Mouse (Mus musculus) adrenal gland, postnatal 14 days (tissue): ENCODE measurements around the gene Ifitm7. TPM values are rescaled to one million over a fixed set of nuclear protein-coding genes. Genes with fewer than 3 reads are reported as not detected.
"Not testable (repeated sequence)": the region's sequence is repeated elsewhere in the genome, so short reads cannot be mapped to it uniquely, and the experiment has no call there.

Source experiments
- DNase-seq: peaks from one replicate; pipeline ENCODE4 v3.0.0; 2021; ENCODE audit warnings: mixed read lengths
- long read RNA-seq, 2 experiments: library from polyadenylated mRNA; stranded (forward); transcript quantifications; one replicate each; pipeline ENCODE4 v2.0.0; 2021
- total RNA-seq: library from RNA; stranded (reverse); gene quantifications from 2 replicates; pipeline ENCODE4 v1.2.3, GENCODE M21; 2021

The Ifitm7 gene
- 0.38 and 0.44 TPM in 2 replicates for total RNA-seq
- long read RNA-seq, experiment 1, partial matches to known transcripts, result 0 of 1 reads
- long read RNA-seq, experiment 1, other reads (novel, unspliced or antisense), result 0 of 1 reads
- long read RNA-seq, experiment 2, result 0 reads

DNA sequence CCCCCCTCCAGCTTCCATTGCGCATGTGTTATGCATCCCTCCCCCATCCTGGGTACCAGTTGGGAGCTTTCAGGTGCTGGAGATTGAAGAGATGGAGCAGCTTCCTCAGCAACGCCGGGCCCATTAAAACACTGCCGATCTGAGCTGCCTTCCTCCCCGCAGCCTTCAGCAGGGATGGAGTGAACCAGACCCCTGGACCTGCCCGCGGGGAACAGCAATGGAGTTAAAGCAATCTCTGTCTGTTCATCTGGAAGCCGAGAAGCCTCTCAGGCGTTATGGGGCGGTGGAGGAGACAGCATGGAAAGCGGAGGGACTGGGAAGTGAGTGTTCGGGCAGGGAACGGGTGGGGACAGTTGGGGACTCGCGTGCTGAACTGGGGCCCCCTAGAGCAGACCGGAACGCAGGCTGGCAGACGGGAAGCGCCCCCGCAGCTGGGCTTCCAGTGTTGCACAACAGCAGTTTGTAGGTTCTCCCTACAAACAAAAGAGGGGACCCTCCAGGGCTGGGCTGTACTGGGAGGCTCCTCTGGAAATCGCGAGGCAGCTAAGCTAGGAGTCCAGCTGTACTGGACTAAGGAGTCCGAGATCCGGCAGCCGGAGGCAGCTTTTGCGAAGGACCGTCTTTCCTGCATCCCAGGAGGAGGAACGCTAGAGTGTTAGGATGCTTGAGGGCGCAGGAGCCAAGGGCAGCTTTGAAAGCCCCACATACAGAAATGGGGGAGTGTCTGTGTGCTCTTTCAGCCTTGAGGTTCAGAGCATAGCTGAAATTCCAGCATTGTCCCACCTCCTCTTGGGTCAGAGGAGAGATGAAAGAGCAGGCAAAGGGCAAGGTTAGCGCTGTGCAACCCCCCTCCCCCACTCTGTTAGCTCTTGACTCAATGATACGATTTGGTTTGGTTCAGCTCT is at the start of gene Ifitm7, which contains the start of gene 2900011O08Rik:
Gene Ifitm7, minus strand, starts transcription at position 315 of the 905 bp plus-strand sequence.
Gene 2900011O08Rik, plus strand, starts transcription at position 31 of the 905 bp plus-strand sequence.
- DNase-seq, result peak; percentile 38

DNA sequence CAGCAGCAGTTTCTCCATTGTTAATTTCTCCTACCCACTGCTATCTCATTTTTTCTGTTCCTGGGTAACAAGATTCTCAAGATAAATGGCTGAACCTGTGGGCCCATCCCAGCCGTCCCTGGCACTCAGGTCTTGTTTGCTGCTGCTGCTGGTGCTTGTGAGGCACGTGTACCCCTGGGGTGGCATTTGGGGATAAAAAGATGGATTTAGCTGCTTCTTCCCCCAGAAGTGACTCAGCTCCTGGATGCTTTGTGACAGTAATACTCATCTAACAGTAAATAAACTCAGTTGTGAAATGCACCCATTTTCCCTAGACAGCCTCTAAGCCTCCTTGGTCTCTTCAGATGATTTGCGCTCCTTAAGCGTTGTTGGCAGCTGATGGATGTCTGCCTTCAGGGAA is 46.4 kb upstream of the Ifitm7 start:
- DNase-seq, result no peak

DNA sequence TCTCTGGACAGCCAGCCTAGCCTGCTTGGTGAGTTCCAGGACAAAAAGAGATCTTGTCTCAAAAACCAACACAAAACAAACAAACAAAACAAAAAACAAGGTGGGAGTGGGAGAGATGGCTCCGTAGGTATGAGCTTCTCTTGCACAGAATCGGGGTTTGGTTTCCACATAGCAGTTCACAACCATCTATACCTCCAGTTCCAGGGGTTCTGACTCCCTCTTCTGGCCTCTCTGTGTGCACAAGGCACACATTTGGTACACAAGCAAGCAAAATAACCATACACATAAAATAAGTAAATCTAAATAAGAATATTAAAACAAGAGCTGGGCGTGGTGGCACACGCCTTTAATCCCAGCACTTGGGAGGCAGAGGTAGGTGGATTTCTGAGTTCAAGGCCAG is 44.0 kb upstream of the Ifitm7 start:
- no peak for DNase-seq

DNA sequence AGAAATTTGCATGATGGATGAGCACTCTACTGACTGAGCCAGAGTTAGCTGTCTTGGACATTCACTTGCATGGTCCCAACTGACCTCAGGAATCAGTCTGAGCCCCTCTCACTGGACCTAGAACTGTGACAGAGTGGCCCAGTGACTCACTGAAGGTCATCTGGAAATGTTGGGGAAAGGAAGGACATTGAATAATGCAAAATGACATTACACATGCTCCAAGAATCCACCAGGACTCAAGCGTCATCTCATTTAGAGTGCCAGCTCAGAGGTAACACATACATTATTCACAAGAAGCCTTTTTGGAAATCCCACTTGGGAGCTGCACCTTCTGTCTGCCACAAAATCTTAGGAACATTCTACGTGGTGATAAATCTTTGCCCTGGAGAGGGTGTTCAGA is 43.2 kb upstream of the Ifitm7 start:
- peak; percentile 27 for DNase-seq

DNA sequence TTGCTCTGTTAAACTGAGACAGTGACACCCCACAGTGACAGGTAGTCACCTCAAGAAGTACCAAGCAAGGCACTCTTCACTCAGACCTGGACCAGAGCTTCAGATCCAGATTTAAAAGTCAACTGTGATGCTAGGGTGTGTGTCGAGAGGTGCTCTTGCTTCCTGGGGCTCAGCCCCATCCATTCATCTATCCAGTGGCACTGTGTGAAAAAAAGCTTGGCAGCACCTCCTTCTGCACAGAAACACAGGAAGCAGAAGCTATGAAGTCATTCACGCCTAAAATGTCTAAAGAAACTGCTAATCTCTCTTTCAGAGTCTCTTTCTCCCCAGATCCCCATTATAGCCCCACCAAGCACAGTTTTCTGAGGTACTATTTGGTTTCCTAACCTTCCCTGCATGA is 42.4 kb upstream of the Ifitm7 start:
- DNase-seq, result no peak

GRCm38 (mm10) chr16:14025091-14025990 is 38.7 kb upstream of the Ifitm7 start:
- no peak for DNase-seq

DNA sequence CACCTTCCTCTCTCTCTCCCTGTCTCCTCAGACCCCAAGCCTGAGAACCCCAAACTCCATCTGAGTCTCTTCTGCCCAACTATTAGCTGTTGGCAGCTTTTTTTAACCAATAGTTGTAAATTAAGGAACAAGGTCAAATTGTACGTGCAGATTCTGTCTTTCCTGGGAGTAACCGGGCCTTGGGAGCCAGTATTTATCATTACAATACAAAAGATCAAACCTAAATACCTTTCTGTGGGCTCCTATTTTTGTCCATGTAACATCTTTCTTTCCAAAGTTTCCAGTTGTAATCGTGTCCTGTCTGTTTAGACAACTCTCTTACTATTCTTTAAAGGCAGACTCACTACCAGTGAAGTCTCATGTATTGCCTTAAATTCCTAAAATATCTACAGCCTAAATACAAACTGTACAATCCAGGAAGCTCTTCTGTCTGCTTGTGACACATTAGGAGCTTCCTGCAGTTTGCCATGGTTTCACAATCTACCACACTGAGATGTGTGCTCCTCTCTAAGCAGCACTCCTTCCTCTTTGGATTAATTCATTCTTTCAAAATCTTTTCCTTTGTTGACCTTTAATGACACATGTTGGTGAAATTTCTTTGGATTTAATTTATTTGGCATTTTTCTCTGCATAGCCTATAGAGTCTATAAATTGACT is 34.6 kb upstream of the Ifitm7 start:
- no peak for DNase-seq

DNA sequence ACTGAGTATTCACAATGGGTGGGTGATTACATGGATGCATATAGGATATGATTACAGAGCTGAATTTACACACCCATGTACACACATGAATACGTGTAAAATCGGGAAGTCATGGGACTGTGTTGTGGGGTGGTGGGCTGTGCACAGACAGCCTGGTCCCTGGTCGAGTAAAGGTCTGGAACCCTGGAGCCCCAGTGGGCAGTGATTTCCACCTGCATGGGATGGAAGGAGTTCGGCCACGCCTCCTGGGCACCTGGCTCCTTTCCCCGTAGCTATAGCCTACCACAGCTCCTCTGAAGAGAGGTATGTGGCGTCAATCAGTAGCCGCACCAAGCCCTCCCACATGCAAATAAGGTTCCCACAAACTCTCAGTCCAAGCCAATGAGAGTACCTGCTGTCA is 30.6 kb upstream of the Ifitm7 start:
- DNase-seq, result no peak

DNA sequence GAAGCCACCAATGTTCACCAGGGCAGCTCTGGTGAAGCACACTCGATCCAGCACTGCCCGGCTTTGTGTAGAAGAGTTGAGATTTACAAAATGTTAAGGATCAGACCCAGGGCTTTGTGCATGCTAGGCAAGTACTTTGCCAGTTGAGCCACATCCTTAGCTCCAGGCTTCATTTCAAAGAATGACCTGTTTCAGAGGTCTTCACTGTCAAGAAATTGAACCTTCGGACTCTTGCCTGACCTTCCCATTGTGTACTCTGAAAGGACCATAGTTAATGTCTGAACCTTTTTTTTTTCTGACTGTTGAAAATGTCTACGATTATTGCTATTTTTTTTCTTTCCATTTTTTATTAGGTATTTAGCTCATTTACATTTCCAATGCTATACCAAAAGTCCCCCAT is 23.3 kb upstream of the Ifitm7 start:
- no peak for DNase-seq

- DNase-seq, result no peak
These were observed 22.0 kb upstream of the Ifitm7 start for GRCm38 (mm10) chr16:14008708-14009107.

DNA sequence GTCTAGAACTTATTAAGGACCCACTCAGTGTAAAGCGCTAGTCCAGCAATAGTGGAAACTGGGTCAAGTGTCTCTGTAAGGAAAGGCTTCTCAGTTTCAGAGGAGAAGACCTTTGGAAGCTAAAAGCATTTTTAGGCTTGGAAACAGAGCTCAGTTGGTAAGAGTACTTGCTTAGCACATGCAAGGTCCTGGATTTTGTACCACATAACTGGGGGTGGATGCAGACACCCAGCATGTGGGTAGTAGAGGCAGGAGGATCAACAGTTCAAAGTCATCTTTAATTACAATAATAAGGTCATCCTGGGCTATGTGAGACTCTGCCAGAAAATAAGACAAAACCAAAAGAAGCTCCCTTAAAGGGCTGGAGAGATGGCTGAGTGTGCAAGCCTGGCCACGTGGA is 21.4 kb upstream of the Ifitm7 start:
- no peak for DNase-seq

DNA sequence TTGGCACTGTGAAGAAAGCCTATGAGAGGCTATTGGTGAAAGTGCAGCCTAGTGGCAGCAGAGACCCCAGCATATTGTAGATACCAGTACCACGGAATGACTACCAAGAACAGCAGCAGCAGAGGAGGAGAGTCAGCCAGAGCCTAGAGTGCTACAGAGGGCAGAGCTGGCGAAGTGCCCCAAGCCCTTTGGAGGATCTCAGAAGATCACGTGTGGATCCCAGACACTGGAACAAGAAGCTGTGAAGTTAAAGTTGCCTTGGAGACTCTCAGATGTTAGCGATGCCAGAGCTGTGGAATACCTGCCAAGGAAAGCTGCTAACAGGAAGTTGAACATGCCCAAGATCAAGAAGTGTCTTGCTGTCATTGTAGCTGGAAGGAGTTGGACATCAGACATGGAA is 18.6 kb upstream of the Ifitm7 start:
- DNase-seq, result no peak

DNA sequence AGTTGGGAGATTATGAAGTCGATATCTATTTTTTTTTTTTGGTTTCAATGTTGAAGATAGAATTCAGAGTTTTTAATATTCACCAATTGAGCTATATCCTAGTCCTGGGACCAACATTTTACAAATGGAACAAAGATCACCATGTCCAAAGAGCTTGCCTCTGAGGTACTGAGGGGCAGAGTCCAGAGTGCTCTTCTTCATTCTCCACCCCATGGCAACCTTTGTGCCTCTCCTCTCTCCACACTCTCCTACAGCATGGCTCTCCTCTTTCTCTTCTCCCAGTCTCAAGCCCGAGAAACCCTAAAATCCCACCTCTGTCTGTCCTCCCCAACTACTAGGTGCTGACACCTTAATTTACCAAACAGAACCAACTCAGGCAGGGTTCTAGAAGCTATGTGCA is 18.0 kb upstream of the Ifitm7 start:
- DNase-seq, result no peak

- DNase-seq, result no peak
These were observed 17.5 kb upstream of the Ifitm7 start for GRCm38 (mm10) chr16:14004170-14004569.

- no peak for DNase-seq
These were observed 16.9 kb upstream of the Ifitm7 start for GRCm38 (mm10) chr16:14003386-14004130.

- no peak for DNase-seq
These were observed 7.8 kb upstream of the Ifitm7 start for GRCm38 (mm10) chr16:13994502-13994901.

GRCm38 (mm10) chr16:13994076-13994475 is 7.4 kb upstream of the Ifitm7 start:
- no peak for DNase-seq

GRCm38 (mm10) chr16:13992518-13993248 is 6.0 kb upstream of the Ifitm7 start:
- no peak for DNase-seq

DNA sequence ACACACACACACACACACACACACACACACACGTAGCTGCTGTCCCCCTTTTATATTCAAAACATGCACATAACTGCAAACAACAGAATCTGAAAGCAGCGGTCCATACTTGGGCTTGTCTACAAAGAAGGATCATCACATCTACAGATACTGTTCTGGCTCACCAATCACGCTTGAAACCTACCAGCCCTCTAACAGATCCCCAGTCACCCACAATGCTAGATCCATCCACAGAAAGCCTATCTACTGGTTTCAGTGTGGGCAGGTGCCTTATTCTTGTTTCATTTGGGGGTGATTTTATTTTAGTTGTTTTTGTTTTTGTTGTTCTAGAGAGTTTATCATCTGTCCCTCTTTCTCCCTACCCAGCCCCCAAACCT is 503 bp downstream of the Ifitm7 start:
- no peak for DNase-seq

DNA sequence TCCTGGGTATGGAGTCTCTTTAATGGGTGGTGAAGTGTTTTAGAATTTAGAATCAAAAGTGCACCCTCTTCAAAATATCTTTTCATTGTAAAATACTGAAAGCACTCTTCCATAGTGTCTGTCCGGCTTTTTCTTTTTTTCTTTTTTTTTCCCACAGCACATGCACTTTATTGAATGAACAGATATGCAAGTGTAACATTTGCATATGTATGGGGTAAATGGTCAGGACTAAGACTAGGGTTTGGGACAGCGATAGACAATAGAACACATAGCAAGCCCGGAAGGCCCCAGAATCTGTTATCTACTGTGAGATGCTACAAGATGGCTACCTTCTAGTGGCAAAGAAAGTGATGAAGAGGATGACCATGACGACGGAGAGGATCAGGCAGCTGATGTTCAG is 3.5 kb downstream of the Ifitm7 start:
- no peak for DNase-seq

GRCm38 (mm10) chr16:13981726-13982125 is 5.0 kb downstream of the Ifitm7 start:
- not testable (repeated sequence) for DNase-seq
